ENCODE assay signal across 8 mouse cellular contexts in the genomic region with DNA sequence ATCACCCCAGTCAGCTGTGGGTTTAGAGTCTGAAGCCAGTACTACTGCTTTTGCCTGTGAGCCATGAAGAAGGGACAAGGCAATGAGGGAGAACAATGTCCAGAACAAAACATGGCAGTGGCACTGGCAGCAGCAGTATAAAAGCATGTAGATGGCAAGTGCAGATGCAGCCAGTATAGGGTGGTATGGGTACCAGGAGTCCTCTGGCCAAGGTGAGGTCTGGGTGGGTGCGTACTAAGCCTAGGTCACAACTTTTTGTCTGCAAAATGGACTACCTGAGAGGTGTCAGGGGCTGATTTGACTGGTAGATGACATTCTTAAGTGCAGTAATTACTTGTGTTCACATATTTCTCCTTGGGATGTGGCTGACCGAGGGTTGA. TPM values are rescaled to one million over a fixed set of nuclear protein-coding genes. Genes with fewer than 3 reads are reported as not detected.
DNase-seq lines count a peak whose midpoint lies in the region; ATAC-seq and TF ChIP-seq lines count a peak whose summit lies in the region.

No protein-coding gene starts in this region.

- peaks cover 38% of the 10 kb centered on the region for H3K79me2 ChIP-seq in macrophage (ENCODE audit: inconsistent target)

- H3K4me1 ChIP-seq in heart, embryonic 11.5 days (ENCODE audit: control insufficient read depth, insufficient read depth, low read length), result peaks cover 9% of the 10 kb centered on the region; the same call in 1 of the 2 replicates
- peaks cover 0 to 5% of the 10 kb centered on the region in 2 experiments; a peak in 1 of 4 replicates for H3K4me1 ChIP-seq in ES-E14 (ENCODE audit: control insufficient read depth in 2 of 2, insufficient read depth in 2 of 2, low read length in 2 of 2, poor library complexity in 1 of 2)
- H3K4me1 ChIP-seq in heart, embryonic 16.5 days (ENCODE audit: control insufficient read depth, insufficient read depth, low read length), result peaks cover 21% of the 10 kb centered on the region

- peak overlapping the region; percentile 76 for H3K4me2 ChIP-seq in heart, embryonic 11.5 days
- peak overlapping the region; percentile 69 for H3K4me2 ChIP-seq in heart, embryonic 16.5 days (ENCODE audit: low read depth, low read length)

- peak overlapping the region; percentile 90 for H3K4me3 ChIP-seq in heart, embryonic 11.5 days (ENCODE audit: low read depth, low read length)
- H3K4me3 ChIP-seq in ES-E14 (ENCODE audit: insufficient read depth in 1 of 2, low read depth in 1 of 2, low read length in 2 of 2, poor library complexity in 1 of 2, severe bottlenecking in 1 of 2), result peak overlapping the region in 1 of 2 experiments; percentile 92; a peak in 3 of 4 replicates
- H3K4me3 ChIP-seq in heart, embryonic 16.5 days (ENCODE audit: low read length), result peak overlapping the region; percentile 94
- peak overlapping the region; percentile 31; the same call in 1 of the 2 replicates for H3K4me3 ChIP-seq in macrophage (ENCODE audit: inconsistent target)

- H3K9ac ChIP-seq in heart, embryonic 11.5 days (ENCODE audit: low read depth, low read length), result peak overlapping the region; percentile 59
- peak overlapping the region; percentile 53; the same call in 1 of the 2 replicates for H3K9ac ChIP-seq in ES-E14 (ENCODE audit: insufficient read depth, low read depth, low read length, poor library complexity, severe bottlenecking)
- peak overlapping the region; percentile 64 for H3K9ac ChIP-seq in heart, embryonic 16.5 days (ENCODE audit: low read length)

- in situ Hi-C loops in ES-E14 (cut with MboI; ENCODE audit: low sequenced_read_pairs in 2 of 2, unreplicated experiment in 2 of 2), result no loop called here

- 73% methylated on average over 2 of the region's 2 CpGs for WGBS in heart, embryonic 11.5 days (ENCODE audit: insufficient replicate concordance)
- 66% methylated on average over 2 of the region's 2 CpGs for WGBS in heart, embryonic 16.5 days
- 71% methylated on average over 2 of the region's 2 CpGs for WGBS in macrophage (ENCODE audit: missing documents)

- H3K27ac ChIP-seq in heart, embryonic 11.5 days (ENCODE audit: low read depth, low read length), result peak overlapping the region; percentile 94
- H3K27ac ChIP-seq in ES-E14 (ENCODE audit: insufficient read depth, low read depth, low read length, poor library complexity, severe bottlenecking) (no peak overlapping the region; the same call in 1 of the 2 replicates), macrophage (no peak overlapping the region)
- H3K27ac ChIP-seq in heart, embryonic 16.5 days (ENCODE audit: low read length), result peak overlapping the region; percentile 97

- H3K9me3 ChIP-seq in heart, embryonic 11.5 days (replicated peaks; ENCODE audit: control insufficient read depth, low read length), result no peaks in the 10 kb centered on the region
- H3K9me3 ChIP-seq in ES-E14 (ENCODE audit: control insufficient read depth, insufficient read depth, low read depth, low read length), result no peaks in the 10 kb centered on the region
- H3K9me3 ChIP-seq in heart, embryonic 16.5 days (replicated peaks; ENCODE audit: control insufficient read depth, low read length), result no peaks in the 10 kb centered on the region

- H3K36me3 ChIP-seq in heart, embryonic 11.5 days (ENCODE audit: control insufficient read depth, insufficient read depth, low read length), result no peaks in the 10 kb centered on the region
- H3K36me3 ChIP-seq in ES-E14 (ENCODE audit: control insufficient read depth, insufficient read depth, low read length, poor library complexity, severe bottlenecking), result peaks cover 2% of the 10 kb centered on the region
- no peaks in the 10 kb centered on the region; the same call in 1 of the 2 replicates for H3K36me3 ChIP-seq in heart, embryonic 16.5 days (ENCODE audit: control insufficient read depth, insufficient read depth)
- H3K36me3 ChIP-seq in macrophage (ENCODE audit: inconsistent target), result peaks cover 3% of the 10 kb centered on the region; the same call in 1 of the 2 replicates

- no peak for ATAC-seq in heart, embryonic 11.5 days (replicated peaks; ENCODE audit: insufficient number of reproducible peaks, low FRiP score, low TSS enrichment)
- no peak for ATAC-seq in heart, embryonic 16.5 days (replicated peaks; ENCODE audit: extremely low read depth, insufficient read depth, low FRiP score)

- DNase-seq in heart, adult 8-10 months (ENCODE audit: low spot score), result no peak
- DNase-seq in ES-E14 (ENCODE audit: low read depth, low spot score), result no peak
- DNase-seq in urinary bladder, postnatal 36 days (ENCODE audit: low spot score in 2 of 2), result no peak
- DNase-seq in layer of hippocampus, postnatal 36 days, result no peak
- DNase-seq in c-Kit-positive CD71-positive TER-119-positive erythroid progenitor cells, embryonic 14.5 days (ENCODE audit: low spot score), result no peak

- H3K27me3 ChIP-seq in heart, embryonic 11.5 days (ENCODE audit: control insufficient read depth, insufficient read depth, low read length), result no peaks in the 10 kb centered on the region
- no peaks in the 10 kb centered on the region for H3K27me3 ChIP-seq in heart, embryonic 16.5 days (ENCODE audit: control insufficient read depth, insufficient read depth, low read length)

TF ChIP-seq in ES-E14, 5 proteins besides CTCF, POLR2A, EP300 and RAD21:
- no peak for TF ChIP-seq ZNF384 (IDR thresholded peaks at IDR 0.05; ENCODE audit: low read depth, low read length)
- TF ChIP-seq ZC3H11A (IDR thresholded peaks at IDR 0.05; ENCODE audit: borderline replicate concordance, low read depth, low read length), result no peak
- TF ChIP-seq MAFK (IDR thresholded peaks at IDR 0.05; ENCODE audit: insufficient read depth, low read depth, low read length), result no peak
- TF ChIP-seq HCFC1 (IDR thresholded peaks at IDR 0.05; ENCODE audit: borderline replicate concordance, insufficient read depth, low read length), result no peak
- TF ChIP-seq CHD2 (IDR thresholded peaks at IDR 0.05; ENCODE audit: low read depth, low read length), result no peak
TF ChIP-seq in ES-E14: peak in this region for 0.

RNA-seq across cellular contexts. Expression of a gene that starts 0.7 kb away (rescaled TPM):
- polyA plus RNA-seq in heart, embryonic 11.5 days (2014; fragmentation: Nextera tagmentation; extraction: Ambion mirVana), result 7.8 and 10.1 TPM in 2 replicates
- 10 to 100 TPM; 16.1 to 21.6 (median 17.3) TPM for total RNA-seq in heart, adult 8-10 months (2022)
- total RNA-seq in ES-E14 (2012; rRNA removed), result 33.6 and 38.9 TPM in 2 replicates
- polyA plus RNA-seq in heart, embryonic 16.5 days (2015; fragmentation: Nextera tagmentation; extraction: Ambion mirVana), result 4.6 and 4.7 TPM in 2 replicates
- total RNA-seq in macrophage (2018; cell fraction: chromatin; rRNA removed), result 10 to 100 TPM; 20.0 to 53.7 (median 34.7) TPM
- total RNA-seq in macrophage (2018; cell fraction: cytosol; rRNA removed), result 10 to 100 TPM; 21.0 to 51.5 (median 31.2) TPM
- 10 to 100 TPM; 16.9 to 47.0 (median 30.7) TPM for total RNA-seq in macrophage (2018; cell fraction: nucleus; rRNA removed)
- polyA plus RNA-seq in macrophage (2018), result 25.1 to 76.5 TPM (median 25.8 TPM) in 3 replicates
- total RNA-seq in layer of hippocampus, postnatal 36 days (2021), result 10 to 100 TPM; 23.0 to 24.8 TPM

RNA-seq across cellular contexts. Expression of a gene that starts 14.4 kb away (rescaled TPM):
- polyA plus RNA-seq in heart, embryonic 11.5 days (2014; fragmentation: Nextera tagmentation; extraction: Ambion mirVana), result 241 and 257 TPM in 2 replicates
- 100 to 1,000 TPM; 160 to 201 (median 177) TPM for total RNA-seq in heart, adult 8-10 months (2022)
- 154 and 156 TPM in 2 replicates for total RNA-seq in ES-E14 (2012; rRNA removed)
- polyA plus RNA-seq in heart, embryonic 16.5 days (2015; fragmentation: Nextera tagmentation; extraction: Ambion mirVana), result 221 and 232 TPM in 2 replicates
- total RNA-seq in macrophage (2018; cell fraction: chromatin; rRNA removed), result 10 to 100 TPM in 20 of 26 experiments, 1 to 10 TPM in 6; 3.9 to 51.8 (median 20.6) TPM
- 10 to 100 TPM; 38.9 to 76.3 (median 58.6) TPM for total RNA-seq in macrophage (2018; cell fraction: cytosol; rRNA removed)
- total RNA-seq in macrophage (2018; cell fraction: nucleus; rRNA removed), result 10 to 100 TPM in 23 of 26 experiments, 1 to 10 TPM in 3; 7.6 to 49.4 (median 22.2) TPM
- 35.9 to 74.0 TPM (median 71.9 TPM) in 3 replicates for polyA plus RNA-seq in macrophage (2018)
- total RNA-seq in layer of hippocampus, postnatal 36 days (2021), result 10 to 100 TPM; 64.5 to 66.3 TPM

RNA-seq across cellular contexts. Expression of a gene that starts 24.6 kb away (rescaled TPM):
- 0.20 and 0.33 TPM in 2 replicates for polyA plus RNA-seq in heart, embryonic 11.5 days (2014; fragmentation: Nextera tagmentation; extraction: Ambion mirVana)
- total RNA-seq in heart, adult 8-10 months (2022), result 1 to 10 TPM; 6.0 to 7.0 (median 6.2) TPM
- total RNA-seq in ES-E14 (2012; rRNA removed), result 22.3 and 28.5 TPM in 2 replicates
- polyA plus RNA-seq in heart, embryonic 16.5 days (2015; fragmentation: Nextera tagmentation; extraction: Ambion mirVana), result 0.87 and 1.0 TPM in 2 replicates
- total RNA-seq in macrophage (2018; cell fraction: chromatin; rRNA removed), result 10 to 100 TPM in 23 of 26 experiments, 1 to 10 TPM in 3; 5.8 to 89.8 (median 52.6) TPM
- total RNA-seq in macrophage (2018; cell fraction: cytosol; rRNA removed), result 10 to 100 TPM; 21.1 to 52.9 (median 34.9) TPM
- total RNA-seq in macrophage (2018; cell fraction: nucleus; rRNA removed), result 10 to 100 TPM; 11.1 to 92.4 (median 48.9) TPM
- polyA plus RNA-seq in macrophage (2018), result 35.3 to 45.1 TPM (median 37.7 TPM) in 3 replicates
- 10 to 100 TPM; 10.8 to 11.9 TPM for total RNA-seq in layer of hippocampus, postnatal 36 days (2021)

RNA-seq across cellular contexts. Expression of a gene that starts 42.3 kb away (rescaled TPM):
- polyA plus RNA-seq in heart, embryonic 11.5 days (2014; fragmentation: Nextera tagmentation; extraction: Ambion mirVana), result 81.7 and 84.2 TPM in 2 replicates
- 1 to 10 TPM; 5.0 to 7.6 (median 5.9) TPM for total RNA-seq in heart, adult 8-10 months (2022)
- total RNA-seq in ES-E14 (2012; rRNA removed), result 96.4 and 133 TPM in 2 replicates
- polyA plus RNA-seq in heart, embryonic 16.5 days (2015; fragmentation: Nextera tagmentation; extraction: Ambion mirVana), result 55.3 and 56.2 TPM in 2 replicates
- 10 to 100 TPM in 4 of 26 experiments, 1 to 10 TPM in 16, under 1 TPM in 2, not detected in 4; 0.63 to 12.3 (median 3.8) TPM for total RNA-seq in macrophage (2018; cell fraction: chromatin; rRNA removed)
- total RNA-seq in macrophage (2018; cell fraction: cytosol; rRNA removed), result 10 to 100 TPM in 25 of 26 experiments, 1 to 10 TPM in 1; 9.9 to 22.2 (median 15.9) TPM
- 10 to 100 TPM in 2 of 26 experiments, 1 to 10 TPM in 21, under 1 TPM in 2, not detected in 1; 0.64 to 17.2 (median 3.3) TPM for total RNA-seq in macrophage (2018; cell fraction: nucleus; rRNA removed)
- polyA plus RNA-seq in macrophage (2018), result 16.3 to 30.7 TPM (median 17.2 TPM) in 3 replicates
- total RNA-seq in layer of hippocampus, postnatal 36 days (2021), result 1 to 10 TPM; 4.6 to 5.0 TPM

RNA-seq across cellular contexts. Expression of a gene that starts 47.6 kb away (rescaled TPM):
- 30.5 and 34.3 TPM in 2 replicates for polyA plus RNA-seq in heart, embryonic 11.5 days (2014; fragmentation: Nextera tagmentation; extraction: Ambion mirVana)
- total RNA-seq in heart, adult 8-10 months (2022), result 10 to 100 TPM; 10.2 to 11.2 (median 11.0) TPM
- 12.6 and 15.2 TPM in 2 replicates for total RNA-seq in ES-E14 (2012; rRNA removed)
- polyA plus RNA-seq in heart, embryonic 16.5 days (2015; fragmentation: Nextera tagmentation; extraction: Ambion mirVana), result 40.1 and 40.8 TPM in 2 replicates
- total RNA-seq in macrophage (2018; cell fraction: chromatin; rRNA removed), result 10 to 100 TPM in 15 of 26 experiments, 1 to 10 TPM in 11; 2.7 to 20.2 (median 11.8) TPM
- total RNA-seq in macrophage (2018; cell fraction: cytosol; rRNA removed), result 10 to 100 TPM; 22.2 to 34.2 (median 29.0) TPM
- 10 to 100 TPM in 18 of 26 experiments, 1 to 10 TPM in 8; 6.1 to 25.7 (median 13.1) TPM for total RNA-seq in macrophage (2018; cell fraction: nucleus; rRNA removed)
- polyA plus RNA-seq in macrophage (2018), result 19.8 to 24.2 TPM (median 23.4 TPM) in 3 replicates
- 10 to 100 TPM; 25.5 to 26.5 TPM for total RNA-seq in layer of hippocampus, postnatal 36 days (2021)

Comparison
In these comparisons a context has a peak if more than half of its experiments do, and no peak if none do; other contexts are left out.
1. H3K27ac ChIP-seq: peak in heart, embryonic 11.5 days (single experiment) and heart, embryonic 16.5 days (single experiment); none in ES-E14 (single experiment) and macrophage (single experiment).
2. Peak in every context shown above with its lines, with median percentiles within 50 percentile points of each other: H3K9ac ChIP-seq.